Mouse (Mus musculus) right cerebral cortex, postnatal 10 days (tissue): ENCODE data around the gene Traf3.

Experiments
- DNase-seq, 2 experiments: peaks; one replicate each; pipeline ENCODE4 v3.0.0; 2021; ENCODE audit warnings: low spot score in 2 of 2

Traf3 gene

DNA sequence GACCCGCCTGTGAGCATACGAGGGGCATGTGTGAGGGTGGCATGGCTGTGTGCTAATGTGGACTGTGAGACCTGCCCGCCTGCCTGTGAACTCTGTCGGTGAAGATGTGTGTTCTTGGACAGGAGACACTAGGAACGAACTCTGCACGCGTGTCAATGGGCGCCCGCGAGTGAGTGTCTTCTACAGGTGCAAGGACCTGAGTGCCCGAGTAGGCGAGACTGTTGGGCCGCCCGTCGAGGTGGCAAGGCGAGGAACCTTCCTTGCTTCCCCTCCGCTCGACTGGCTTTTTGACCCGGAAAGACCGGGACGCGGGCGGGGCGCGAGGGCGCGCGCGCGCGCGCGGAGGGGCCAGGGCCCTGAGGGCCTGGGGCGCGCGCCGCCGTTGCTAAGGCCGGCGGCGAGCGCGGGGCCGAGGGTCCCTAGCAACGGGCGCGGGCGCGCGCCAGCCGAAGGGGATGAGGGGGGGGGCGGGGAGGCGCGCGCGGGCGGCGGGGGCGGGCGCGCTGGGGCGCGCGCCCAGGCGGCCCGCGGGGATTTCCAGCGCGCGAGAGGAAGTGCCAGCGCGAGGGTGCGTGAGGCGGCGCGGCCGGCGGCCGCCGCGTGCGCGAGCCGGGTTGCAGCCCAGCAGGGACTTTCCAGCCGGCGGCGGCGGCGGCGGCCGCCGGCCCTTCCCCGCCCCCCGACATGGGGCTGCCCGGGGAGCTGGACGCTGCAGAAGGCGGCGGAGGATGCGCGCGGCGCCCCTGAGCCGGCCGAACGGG lies at the start of gene Traf3:
Gene Traf3 (plus strand): TSS at position 540 of the 761 bp plus-strand sequence.
- DNase-seq, result peak; percentile 81

DNA sequence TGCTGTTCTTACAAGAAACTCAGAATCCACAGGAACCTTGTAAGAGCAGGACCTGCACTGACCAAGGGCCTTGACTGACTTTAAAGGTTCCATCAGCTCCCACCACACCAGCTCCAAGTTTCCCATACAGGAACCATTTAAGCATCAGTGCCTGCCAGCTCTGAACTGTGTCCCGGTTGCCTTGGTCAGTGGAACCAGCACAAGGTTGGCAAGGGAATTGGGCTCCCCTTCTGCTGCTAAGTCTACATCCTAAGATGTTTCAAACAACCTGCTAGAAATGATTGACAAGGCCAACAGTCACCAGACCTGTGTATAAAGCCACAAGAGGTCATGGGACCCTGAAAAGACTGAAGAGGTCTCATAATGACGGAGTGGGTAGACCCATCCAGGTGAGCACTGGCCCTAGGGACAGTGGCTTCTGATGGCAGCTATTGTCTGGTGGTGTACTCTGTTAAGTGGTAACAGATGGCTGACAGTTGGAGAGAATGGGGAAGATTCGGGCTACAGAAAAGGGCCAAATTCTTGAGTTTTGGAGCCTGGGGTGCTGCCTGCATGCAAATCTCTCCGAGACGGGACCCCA lies 46.6 kb upstream of the Traf3 start:
- DNase-seq, result no peak

DNA sequence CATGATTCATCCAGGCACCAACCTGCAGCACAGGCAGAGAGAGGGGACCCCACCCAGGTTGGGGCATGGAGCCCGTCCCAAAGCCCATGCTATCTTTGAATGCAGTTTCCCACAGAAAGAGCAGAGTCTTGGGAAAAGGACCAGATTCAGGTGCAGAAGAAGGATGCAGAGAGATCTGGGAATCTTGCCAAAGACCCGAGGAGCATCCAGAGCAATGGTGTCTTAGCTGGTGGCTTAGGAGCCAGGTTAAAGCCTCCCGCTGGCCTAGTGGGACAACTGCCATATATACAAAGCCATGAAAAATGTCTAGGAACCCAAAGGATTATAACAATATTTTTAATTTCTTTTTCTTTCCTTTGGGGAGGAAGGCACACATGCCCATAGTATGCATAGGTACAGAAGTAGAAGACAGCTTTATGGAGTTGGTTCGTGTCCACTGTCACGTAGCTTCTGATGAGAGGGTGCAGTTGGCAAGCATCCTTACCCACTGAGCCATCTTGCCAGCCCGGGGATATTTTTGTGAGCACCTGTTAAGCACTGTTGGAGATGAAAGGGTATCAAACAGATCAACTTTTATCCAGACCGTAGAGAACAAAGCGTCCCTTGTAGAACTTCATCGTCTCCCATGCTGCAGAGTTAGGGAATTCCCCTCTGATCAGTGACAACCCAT lies 45.1 kb upstream of the Traf3 start:
- DNase-seq, result no peak

GRCm38 (mm10) chr12:111122332-111122852 lies 43.8 kb upstream of the Traf3 start:
- no peak for DNase-seq

- no peak for DNase-seq
Observed at GRCm38 (mm10) chr12:111124601-111125260, 41.4 kb upstream of the Traf3 start.

- no peak for DNase-seq
Observed at GRCm38 (mm10) chr12:111125666-111126065, 40.5 kb upstream of the Traf3 start.

- peak in 1 of 2 experiments; percentile 52 for DNase-seq
Observed at GRCm38 (mm10) chr12:111134169-111134568, 32.0 kb upstream of the Traf3 start.

DNA sequence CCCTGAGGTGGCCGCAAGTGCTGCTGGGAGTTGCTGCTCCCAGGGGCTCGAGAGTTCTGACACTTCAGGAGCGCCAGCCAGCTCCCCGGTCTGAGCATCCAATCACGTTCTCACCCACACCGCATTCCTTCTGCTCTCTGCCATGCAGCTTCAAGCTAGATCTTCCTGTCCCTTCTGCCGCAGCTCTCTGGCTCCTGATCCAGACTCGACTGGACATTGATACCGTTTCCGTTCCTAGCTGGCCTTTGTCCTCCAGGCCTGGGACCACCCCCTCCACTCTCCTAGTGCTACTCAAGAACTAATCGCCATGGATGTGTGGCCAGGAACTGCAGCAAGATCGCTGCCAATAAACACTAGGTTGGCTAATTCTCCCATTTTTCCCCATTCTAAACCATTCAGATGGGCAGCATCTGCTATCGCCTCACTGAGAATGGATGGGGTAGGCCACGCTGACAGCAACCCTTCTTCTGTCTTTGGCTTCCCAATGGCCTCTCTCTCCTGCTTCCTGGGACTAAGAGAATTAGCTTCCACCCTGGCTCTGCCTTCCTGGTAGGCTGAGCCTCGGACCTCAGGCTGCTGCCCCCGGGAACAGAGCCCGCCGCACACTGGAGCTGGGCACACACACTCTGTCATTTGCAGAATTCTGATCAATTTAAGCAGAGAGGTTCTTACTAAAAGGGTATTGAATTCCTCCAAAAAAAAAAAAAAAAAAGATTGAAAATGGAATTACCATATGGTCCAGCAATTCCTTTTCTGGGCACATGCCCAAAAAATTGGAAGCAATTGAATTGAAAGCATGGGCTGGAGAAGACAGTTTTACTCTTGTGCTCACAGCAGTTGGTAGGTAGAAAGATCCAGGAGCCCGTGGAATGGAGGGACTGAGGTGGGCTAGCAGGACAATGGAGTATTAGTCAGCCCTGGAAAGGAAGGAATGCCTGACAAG lies 31.1 kb upstream of the Traf3 start:
- DNase-seq, result peak; percentile 55 to 58

DNA sequence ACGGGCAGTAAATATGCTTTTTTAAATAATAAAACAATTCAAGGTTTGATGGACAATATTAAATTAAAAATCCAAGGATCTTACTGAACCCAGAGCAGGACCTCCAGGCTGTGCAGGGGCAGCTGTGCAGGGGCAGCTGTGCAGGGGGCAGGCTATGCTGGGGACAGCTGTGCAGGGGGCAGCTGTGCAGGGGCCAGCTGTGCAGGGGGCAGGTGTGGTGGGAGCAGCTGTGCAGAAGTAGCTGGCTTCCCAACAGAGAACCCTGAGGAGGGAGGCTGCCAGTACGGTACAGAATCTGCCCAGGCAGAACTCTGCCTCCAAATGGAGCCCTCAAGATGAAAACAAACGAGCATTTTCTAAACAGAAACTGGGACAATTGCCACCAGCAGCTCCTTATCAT lies 30.2 kb upstream of the Traf3 start:
- DNase-seq, result no peak

- DNase-seq, result no peak
Observed at GRCm38 (mm10) chr12:111137079-111137478, 29.1 kb upstream of the Traf3 start.

DNA sequence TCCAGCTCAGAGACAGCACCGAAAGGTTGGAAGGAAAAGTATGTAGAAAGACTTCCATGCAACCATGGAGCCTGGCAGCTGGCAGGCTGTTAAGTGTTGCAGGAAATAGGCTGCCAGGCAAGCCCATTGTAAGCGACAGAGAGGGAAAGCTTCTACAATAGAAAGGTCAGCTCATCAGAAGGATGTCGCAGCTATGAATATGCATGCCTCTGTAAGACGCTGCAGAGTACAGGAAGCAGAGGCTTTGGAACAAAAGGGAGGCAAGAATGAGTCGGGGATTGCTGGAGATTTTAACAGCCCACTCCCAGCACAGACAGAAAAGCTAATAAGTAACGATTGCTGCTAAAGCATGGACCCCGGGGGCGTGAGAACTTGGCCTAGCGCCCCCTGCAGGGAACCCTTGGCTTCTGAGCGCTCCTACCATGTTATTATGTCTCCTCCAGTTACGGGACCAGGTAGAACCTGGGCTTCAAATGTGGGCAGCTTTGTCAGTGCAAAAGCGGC lies 23.1 kb upstream of the Traf3 start:
- DNase-seq, result peak; percentile 51 to 67

DNA sequence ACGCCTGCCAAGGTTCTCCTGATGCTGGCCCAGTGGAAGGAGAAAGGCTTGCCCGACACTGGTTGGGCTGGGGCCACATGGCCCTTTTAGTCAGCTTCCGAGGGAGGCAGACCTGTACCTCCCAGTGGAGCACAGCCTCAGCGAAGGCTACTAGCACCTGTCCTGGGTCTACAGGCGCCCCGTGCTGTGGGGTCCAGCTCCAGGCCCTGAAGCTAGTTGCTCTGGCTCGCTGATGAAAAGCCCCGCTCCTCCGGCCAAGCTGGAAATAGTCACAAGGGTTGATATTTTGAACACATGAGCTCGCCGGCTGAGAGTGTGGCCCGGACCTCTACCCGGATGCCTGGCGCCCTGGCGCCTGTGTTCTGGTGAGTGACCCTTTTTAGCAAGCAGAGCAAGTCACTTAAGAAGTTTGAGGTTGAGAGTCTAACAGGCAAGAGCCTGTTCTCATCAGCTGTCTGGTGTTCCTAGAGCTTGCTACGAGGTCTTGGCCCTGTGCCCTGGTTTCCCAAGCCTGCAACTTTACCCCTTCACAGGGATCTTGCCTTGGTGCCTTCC lies 22.6 kb upstream of the Traf3 start:
- peak; percentile 63 to 73 for DNase-seq

DNA sequence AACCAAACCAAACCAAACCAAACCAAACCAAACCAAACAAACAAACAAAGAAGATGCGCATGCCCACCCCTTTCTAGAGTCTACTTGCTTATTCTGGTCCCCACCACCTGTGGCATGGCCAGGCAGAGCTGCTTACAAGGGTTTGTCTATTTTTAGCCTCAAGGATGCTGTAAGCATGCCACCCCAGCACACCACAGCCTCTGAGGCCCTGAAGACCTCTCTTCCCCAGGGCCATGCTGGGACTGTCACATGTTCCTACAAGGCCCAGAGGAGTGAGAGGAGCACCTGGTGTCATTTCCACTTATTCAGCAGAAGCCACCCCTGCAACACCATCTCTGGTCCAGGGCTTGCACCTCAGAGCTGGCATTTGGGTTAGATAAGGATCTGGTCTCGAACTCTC lies 21.6 kb upstream of the Traf3 start:
- no peak for DNase-seq

DNA sequence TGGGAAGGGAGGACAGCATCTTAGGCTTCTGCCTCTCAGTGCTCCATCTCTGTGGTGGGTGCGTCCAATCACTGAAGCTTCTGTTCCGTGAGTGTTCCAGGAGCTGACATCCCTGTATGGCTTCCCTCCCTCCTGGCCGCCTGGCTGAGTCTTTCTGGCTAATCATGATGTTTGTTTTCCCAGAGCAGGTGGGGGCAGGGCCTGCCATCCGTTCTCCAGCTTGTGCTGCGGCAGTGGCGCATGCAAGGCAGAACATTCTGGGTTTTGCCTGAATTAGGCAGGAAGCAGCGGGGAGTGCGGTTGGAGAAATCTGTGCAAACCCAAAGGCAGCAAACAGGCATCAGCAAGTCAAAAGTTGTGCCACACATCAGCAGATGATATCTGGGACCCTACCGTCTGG lies 20.9 kb upstream of the Traf3 start:
- DNase-seq, result peak; percentile 81 to 85

DNA sequence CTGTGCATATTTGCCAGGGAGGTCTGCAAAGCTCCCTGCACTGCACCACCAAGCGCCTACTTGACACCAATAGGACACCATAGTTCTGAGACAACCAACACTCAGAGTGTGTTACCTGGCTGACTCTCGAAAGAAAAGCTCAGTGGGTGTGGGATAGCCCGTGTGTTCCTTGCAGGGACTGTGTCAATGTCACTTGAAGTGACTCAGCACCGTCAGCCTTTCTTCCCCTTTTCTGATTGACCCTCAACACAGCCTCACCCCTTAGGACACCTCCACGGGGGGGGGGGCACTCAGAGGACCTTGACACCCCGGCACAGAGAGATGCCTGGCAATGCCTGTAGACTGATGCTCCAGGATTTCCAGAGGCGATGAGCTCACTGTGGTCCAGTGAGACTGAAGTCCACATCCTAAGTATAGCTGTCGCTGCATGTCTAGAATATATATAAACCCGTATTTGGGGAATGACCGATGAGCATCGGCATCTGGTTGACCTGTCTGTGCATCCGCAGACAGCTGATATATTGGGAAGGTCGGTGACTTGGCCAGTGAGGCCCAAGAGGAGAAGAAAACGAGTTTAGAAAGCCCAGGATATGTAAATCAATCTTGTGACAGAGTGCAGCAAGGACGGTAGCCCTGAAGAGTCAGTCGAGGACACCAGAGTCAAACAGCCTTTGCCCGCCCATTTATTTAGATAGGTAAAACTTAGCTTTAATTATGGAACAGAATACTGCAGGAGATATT lies 16.5 kb upstream of the Traf3 start:
- DNase-seq, result no peak

- no peak for DNase-seq
Observed at GRCm38 (mm10) chr12:111150236-111150596, 16.0 kb upstream of the Traf3 start.

- no peak for DNase-seq
Observed at GRCm38 (mm10) chr12:111151422-111152156, 14.6 kb upstream of the Traf3 start.

GRCm38 (mm10) chr12:111152579-111152978 lies 13.6 kb upstream of the Traf3 start:
- DNase-seq, result no peak
